Mouse (Mus musculus) embryonic facial prominence, embryonic 12.5 days (tissue): ENCODE measurements around the gene Zswim3. TPM values are rescaled to one million over a fixed set of nuclear protein-coding genes. Genes with fewer than 3 reads are reported as not detected.
"Not testable (repeated sequence)": the region's sequence is repeated elsewhere in the genome, so short reads cannot be mapped to it uniquely, and the experiment has no call there.

ENCODE experiments used
- ATAC-seq: fragments of 200-750 bp; cut with Nextera tagmentation; 2 replicates; pipeline ENCODE4 v1.8.0; 2017; ENCODE audit not compliant: insufficient number of reproducible peaks, insufficient read depth, low FRiP score, low TSS enrichment
- H3K27ac ChIP-seq: fragments of 300-500 bp; sonication (generic); 2 replicates; pipeline ENCODE4 v1.5.1; 2016; ENCODE audit warnings: mild to moderate bottlenecking
- H3K27me3 ChIP-seq: fragments of 300-500 bp; sonication (generic); 2 replicates; pipeline ENCODE4 v1.6.1; 2016; ENCODE audit warnings: mild to moderate bottlenecking, moderate library complexity
- H3K36me3 ChIP-seq: fragments of 300-500 bp; sonication (generic); 2 replicates; pipeline ENCODE4 v1.6.1; 2016; ENCODE audit warnings: mild to moderate bottlenecking
- H3K4me1 ChIP-seq: fragments of 300-500 bp; sonication (generic); 2 replicates; pipeline ENCODE4 v1.6.1; 2016
- H3K4me2 ChIP-seq: fragments of 300-500 bp; sonication (generic); replicated peaks from 2 replicates; pipeline ENCODE4 v1.6.1; 2016; ENCODE audit warnings: mild to moderate bottlenecking, moderate library complexity
- H3K4me3 ChIP-seq: fragments of 300-500 bp; sonication (generic); 2 replicates; pipeline ENCODE4 v1.5.1; 2016; ENCODE audit warnings: mild to moderate bottlenecking
- H3K9ac ChIP-seq: fragments of 300-500 bp; sonication (generic); 2 replicates; pipeline ENCODE4 v1.6.1; 2016; ENCODE audit warnings: mild to moderate bottlenecking, moderate library complexity
- H3K9me3 ChIP-seq: fragments of 300-500 bp; sonication (generic); 2 replicates; pipeline ENCODE4 v1.6.1; 2016; ENCODE audit warnings: mild to moderate bottlenecking, moderate library complexity
- WGBS: fragments of 180-500 bp; shearing (Covaris S2); methylation state at CpG from one replicate; pipeline ENCODE4 v1.1.7; 2016; 5-methylcytosine and 5-hydroxymethylcytosine counted together
- polyA plus RNA-seq: library from polyadenylated mRNA; unstranded; fragments of >200 nt; fragmentation: Nextera tagmentation; extraction: Ambion mirVana; gene quantifications from 2 replicates; pipeline ENCODE4 v1.2.1, GENCODE M21; 2016

Gene Zswim3
- polyA plus RNA-seq, 1 experiment from 2014 or later, result 9.5 TPM

- no peak for ATAC-seq
- Histone ChIP-seq H3K27me3 (no peaks in the 10 kb centered on the region), H3K9ac (peak overlapping the region; percentile 72), H3K9me3 (no peaks in the 10 kb centered on the region), H3K27ac (peak overlapping the region; percentile 72), H3K4me2 (peak overlapping the region; percentile 94), H3K4me3 (peak overlapping the region; percentile 59), H3K4me1 (peaks cover 10% of the 10 kb centered on the region; the same call in 1 of the 2 replicates), H3K36me3 (peaks cover 28% of the 10 kb centered on the region)
- WGBS, result 63% methylated on average over 16 of the region's 16 CpGs
Observed at GRCm38 (mm10) chr2:164832032-164832747, 27.3 kb downstream of the Zswim3 start.

- Histone ChIP-seq H3K27ac (peak within 1 kb of the TSS; percentile 72), H3K36me3 (peaks cover 27% of the 10 kb centered on the region), H3K9me3 (no peaks in the 10 kb centered on the region), H3K4me1 (peaks cover 10% of the 10 kb centered on the region; the same call in 1 of the 2 replicates), H3K4me3 (peak within 1 kb of the TSS; percentile 59), H3K27me3 (no peaks in the 10 kb centered on the region), H3K4me2 (peak within 1 kb of the TSS; percentile 94), H3K9ac (peak within 1 kb of the TSS; percentile 72)
- peak; percentile 37; the same call in 1 of the 2 replicates for ATAC-seq
- 1% methylated on average over 35 of the region's 35 CpGs for WGBS
Observed at GRCm38 (mm10) chr2:164832748-164833301, 27.9 kb downstream of the Zswim3 start, which contains the start of gene Ctsa. TSS of gene Ctsa (plus strand) at chr2:164832873.

- Histone ChIP-seq H3K4me3 (peak within 1 kb of the TSS; percentile 59), H3K27ac (peak within 1 kb of the TSS; percentile 72), H3K9ac (peak within 1 kb of the TSS; percentile 72), H3K9me3 (no peaks in the 10 kb centered on the region), H3K4me1 (peaks cover 10% of the 10 kb centered on the region; the same call in 1 of the 2 replicates), H3K27me3 (no peaks in the 10 kb centered on the region), H3K4me2 (peak within 1 kb of the TSS; percentile 94), H3K36me3 (peaks cover 28% of the 10 kb centered on the region)
- ATAC-seq, result peak; percentile 61; the same call in 1 of the 2 replicates
- WGBS, result under 1% methylated on average over 31 of the region's 31 CpGs
Observed at GRCm38 (mm10) chr2:164833314-164833959, 28.5 kb downstream of the Zswim3 start, which contains the start of gene Neurl2. TSS of gene Neurl2 (minus strand) at chr2:164833456.

- H3K27me3 ChIP-seq, result no peaks in the 10 kb centered on the region
- 42% methylated on average over 8 of the region's 8 CpGs for WGBS
- peak overlapping the region; percentile 59 for H3K4me3 ChIP-seq
- H3K9ac ChIP-seq, result peak overlapping the region; percentile 72; the same call in 1 of the 2 replicates
- peak overlapping the region; percentile 94 for H3K4me2 ChIP-seq
- no peak overlapping the region for H3K27ac ChIP-seq
- H3K36me3 ChIP-seq, result peaks cover 33% of the 10 kb centered on the region
- no peak for ATAC-seq
- no peaks in the 10 kb centered on the region for H3K9me3 ChIP-seq
- H3K4me1 ChIP-seq, result peaks cover 10% of the 10 kb centered on the region; the same call in 1 of the 2 replicates
Observed at GRCm38 (mm10) chr2:164834531-164834930, 29.6 kb downstream of the Zswim3 start.

GRCm38 (mm10) chr2:164835164-164835563 is 30.3 kb downstream of the Zswim3 start:
- H3K4me3 ChIP-seq, result no peak overlapping the region
- WGBS, result 92% methylated on average over 4 of the region's 4 CpGs
- no peak overlapping the region for H3K4me2 ChIP-seq

GRCm38 (mm10) chr2:164845782-164846181 is 40.9 kb downstream of the Zswim3 start:
- WGBS, result 56% methylated on average over 3 of the region's 3 CpGs
- H3K9ac ChIP-seq, result no peak overlapping the region
- no peak overlapping the region for H3K27ac ChIP-seq
- H3K4me1 ChIP-seq, result no peaks in the 10 kb centered on the region
- peaks cover 13% of the 10 kb centered on the region; the same call in 1 of the 2 replicates for H3K36me3 ChIP-seq
- no peaks in the 10 kb centered on the region for H3K9me3 ChIP-seq
- H3K4me2 ChIP-seq, result no peak overlapping the region
- H3K4me3 ChIP-seq, result no peak overlapping the region
- H3K27me3 ChIP-seq, result no peaks in the 10 kb centered on the region
- no peak for ATAC-seq

More at GRCm38 (mm10) chr2:164835164-164835563, 30.3 kb downstream of the Zswim3 start:
- H3K36me3 ChIP-seq, result peaks cover 39% of the 10 kb centered on the region
- no peak overlapping the region for H3K27ac ChIP-seq
- ATAC-seq, result no peak
- no peaks in the 10 kb centered on the region for H3K9me3 ChIP-seq
- H3K9ac ChIP-seq, result no peak overlapping the region
- peaks cover 10% of the 10 kb centered on the region; the same call in 1 of the 2 replicates for H3K4me1 ChIP-seq
- H3K27me3 ChIP-seq, result no peaks in the 10 kb centered on the region

GRCm38 (mm10) chr2:164850061-164850460 is 45.2 kb downstream of the Zswim3 start:
- H3K27ac ChIP-seq, result no peak overlapping the region
- H3K27me3 ChIP-seq, result peaks cover 10% of the 10 kb centered on the region
- no peaks in the 10 kb centered on the region for H3K4me1 ChIP-seq
- no peak for ATAC-seq
- no peak overlapping the region for H3K9ac ChIP-seq
- WGBS, result 89% methylated on average over 8 of the region's 8 CpGs
- H3K4me3 ChIP-seq, result no peak overlapping the region
- peaks cover 17% of the 10 kb centered on the region; the same call in 1 of the 2 replicates for H3K36me3 ChIP-seq
- no peak overlapping the region for H3K4me2 ChIP-seq
- H3K9me3 ChIP-seq, result no peaks in the 10 kb centered on the region

- Histone ChIP-seq H3K4me1 (peaks cover 24% of the 10 kb centered on the region), H3K36me3 (0 out of 2 replicates have a peak, but pooled peaks cover 11% of the 10 kb centered on the region), H3K4me2 (peak overlapping the region; percentile 90; the same call in 1 of the 2 replicates), H3K27me3 (peaks cover 44% of the 10 kb centered on the region)
- not testable (repeated sequence) for H3K27ac ChIP-seq, H3K9me3 ChIP-seq, H3K9ac ChIP-seq, ATAC-seq, H3K4me3 ChIP-seq
- WGBS, result 74% methylated on average over 5 of the region's 5 CpGs
Observed at GRCm38 (mm10) chr2:164855572-164855971, 50.7 kb downstream of the Zswim3 start.

- ATAC-seq, result no peak
- peaks cover 25% of the 10 kb centered on the region for H3K4me1 ChIP-seq
- H3K4me3 ChIP-seq, result peak overlapping the region; percentile 42
- peak overlapping the region; percentile 43; the same call in 1 of the 2 replicates for H3K9ac ChIP-seq
- H3K27ac ChIP-seq, result peak overlapping the region; percentile 74; the same call in 1 of the 2 replicates
- peak overlapping the region; percentile 90 for H3K4me2 ChIP-seq
- H3K9me3 ChIP-seq, result no peaks in the 10 kb centered on the region
- WGBS, result under 1% methylated on average over 42 of the region's 42 CpGs
- 0 out of 2 replicates have a peak, but pooled peaks cover 7% of the 10 kb centered on the region for H3K36me3 ChIP-seq
- H3K27me3 ChIP-seq, result peaks cover 44% of the 10 kb centered on the region
Observed at GRCm38 (mm10) chr2:164856309-164857100, 51.6 kb downstream of the Zswim3 start.

- peak within 1 kb of the TSS; percentile 74 for H3K27ac ChIP-seq
- peak within 1 kb of the TSS; percentile 90 for H3K4me2 ChIP-seq
- under 1% methylated on average over 47 of the region's 47 CpGs for WGBS
- H3K4me1 ChIP-seq, result peaks cover 32% of the 10 kb centered on the region
- ATAC-seq, result peak; percentile 81
- H3K27me3 ChIP-seq, result peaks cover 44% of the 10 kb centered on the region
- H3K36me3 ChIP-seq, result no peaks in the 10 kb centered on the region
- H3K4me3 ChIP-seq, result peak within 1 kb of the TSS; percentile 42
- peak within 1 kb of the TSS; percentile 44 for H3K9ac ChIP-seq
- no peaks in the 10 kb centered on the region for H3K9me3 ChIP-seq
Observed at GRCm38 (mm10) chr2:164857101-164857821, 52.4 kb downstream of the Zswim3 start, which contains the start of gene Pltp. TSS of gene Pltp (minus strand) at chr2:164857711.
